Mouse (Mus musculus) liver, postnatal 0 days (tissue): Measurements from ENCODE around the gene Raet1e. TPM values are rescaled to one million over a fixed set of nuclear protein-coding genes. Genes with fewer than 3 reads are reported as not detected.
"Not testable (repeated sequence)": the region's sequence is repeated elsewhere in the genome, so short reads cannot be mapped to it uniquely, and the experiment has no call there.

Experiments
- ATAC-seq: fragments of 200-750 bp; cut with Nextera tagmentation; 2 replicates; pipeline ENCODE4 v1.8.0; 2017; ENCODE audit warnings: mild to moderate bottlenecking, moderate library complexity
- DNase-seq: peaks from one replicate; pipeline ENCODE4 v3.0.0-alpha.2; 2016
- H3K27ac ChIP-seq: fragments of 300-500 bp; sonication (generic); 2 replicates; pipeline ENCODE4 v1.5.1; 2014; ENCODE audit warnings: antibody characterized with exemption, moderate library complexity, mild to moderate bottlenecking, low read depth
- H3K27me3 ChIP-seq: fragments of 300-500 bp; sonication (generic); 2 replicates; pipeline ENCODE4 v1.6.1; 2014; ENCODE audit warnings: low read length, control low read depth, mixed read lengths; ENCODE audit not compliant: insufficient read depth
- H3K36me3 ChIP-seq: fragments of 300-500 bp; sonication (generic); replicated peaks from 2 replicates; pipeline ENCODE4 v1.6.1; 2014; ENCODE audit warnings: mild to moderate bottlenecking, control low read depth, low read length, moderate library complexity, mixed read lengths; ENCODE audit not compliant: insufficient read depth
- H3K4me1 ChIP-seq: fragments of 300-500 bp; sonication (generic); 2 replicates; pipeline ENCODE4 v1.6.1; 2014; ENCODE audit warnings: antibody characterized with exemption, mild to moderate bottlenecking, control low read depth; ENCODE audit not compliant: insufficient read depth
- H3K4me2 ChIP-seq: fragments of 300-500 bp; sonication (generic); 2 replicates; pipeline ENCODE4 v1.6.1; 2014; ENCODE audit warnings: low read depth, mild to moderate bottlenecking, low read length, moderate library complexity, mixed read lengths
- H3K4me3 ChIP-seq: fragments of 300-500 bp; sonication (generic); 2 replicates; pipeline ENCODE4 v1.5.1; 2014; ENCODE audit warnings: low read depth, low read length
- H3K9ac ChIP-seq: fragments of 300-500 bp; sonication (generic); replicated peaks from 2 replicates; pipeline ENCODE4 v1.6.1; 2014; ENCODE audit warnings: mild to moderate bottlenecking, moderate library complexity
- H3K9me3 ChIP-seq: fragments of 300-500 bp; sonication (generic); 2 replicates; pipeline ENCODE4 v1.6.1; 2016; ENCODE audit warnings: mild to moderate bottlenecking, control low read depth, low read length, mixed read lengths
- CTCF ChIP-seq: sonication (generic); IDR thresholded peaks from 2 replicates; pipeline ENCODE4 v1.5.1; 2016; ENCODE audit warnings: antibody characterized with exemption, low read depth
- EP300 ChIP-seq: IDR thresholded peaks from 2 replicates; pipeline ENCODE4 v1.6.1; 2016; ENCODE audit warnings: antibody characterized with exemption, low read depth, mild to moderate bottlenecking
- WGBS: fragments of 180-500 bp; shearing (Covaris S2); extraction: QIAGEN DNeasy Blood & Tissue Kit; methylation state at CpG from one replicate; pipeline ENCODE4 v1.1.7; 2014; ENCODE audit not compliant: insufficient replicate concordance; 5-methylcytosine and 5-hydroxymethylcytosine counted together
- polyA plus RNA-seq: library from polyadenylated mRNA; unstranded; fragments of >200 nt; fragmentation: Nextera tagmentation; extraction: Ambion mirVana; gene quantifications from 2 replicates; pipeline ENCODE4 v1.2.1, GENCODE M21; 2015

Raet1e gene
- polyA plus RNA-seq, 1 experiment from 2014 or later: 2.1 TPM

DNA sequence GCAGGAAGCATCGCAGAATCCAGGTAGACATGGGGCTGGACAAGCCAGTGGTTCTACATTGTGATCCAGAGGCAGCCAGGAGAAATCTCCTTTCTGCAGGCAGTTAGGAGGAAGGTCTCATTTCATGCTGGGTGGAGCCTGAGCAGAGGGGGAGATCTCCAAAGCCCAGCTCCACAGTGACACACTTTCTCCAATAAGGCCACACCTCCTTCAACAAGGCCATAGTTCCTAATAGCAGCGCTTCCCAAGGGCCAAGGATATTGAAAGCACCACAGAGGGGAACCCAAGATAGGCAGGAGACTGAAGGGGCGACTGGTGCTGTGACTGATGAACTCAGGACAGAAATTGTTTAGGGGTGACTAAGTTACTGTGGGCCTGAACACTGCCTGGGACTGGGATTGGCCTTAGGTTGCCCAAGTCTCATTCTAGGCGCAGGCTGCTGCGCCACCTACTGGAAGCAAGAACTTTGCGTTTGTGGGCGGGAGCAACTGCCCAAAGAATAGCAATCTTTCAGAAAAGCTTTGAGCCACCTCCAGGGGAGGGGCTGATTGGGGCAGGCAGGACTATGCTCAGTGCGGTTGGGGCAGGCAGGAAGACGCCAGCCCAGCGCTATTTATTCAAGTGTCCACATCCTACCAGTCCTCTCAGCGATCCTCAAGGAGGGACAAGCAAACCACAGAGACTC, 53.8 kb downstream of the Raet1e start:
- peak; percentile 56; the same call in 1 of the 2 replicates for ATAC-seq
- H3K4me3 ChIP-seq, H3K4me2 ChIP-seq, H3K27me3 ChIP-seq, H3K36me3 ChIP-seq, H3K9me3 ChIP-seq, H3K4me1 ChIP-seq, H3K9ac ChIP-seq, H3K27ac ChIP-seq: not testable (repeated sequence)
- WGBS: 0% methylated on average over 8 of the region's 11 CpGs
- peak; percentile 64 for TF ChIP-seq CTCF
- peak; percentile 31 for DNase-seq

DNA sequence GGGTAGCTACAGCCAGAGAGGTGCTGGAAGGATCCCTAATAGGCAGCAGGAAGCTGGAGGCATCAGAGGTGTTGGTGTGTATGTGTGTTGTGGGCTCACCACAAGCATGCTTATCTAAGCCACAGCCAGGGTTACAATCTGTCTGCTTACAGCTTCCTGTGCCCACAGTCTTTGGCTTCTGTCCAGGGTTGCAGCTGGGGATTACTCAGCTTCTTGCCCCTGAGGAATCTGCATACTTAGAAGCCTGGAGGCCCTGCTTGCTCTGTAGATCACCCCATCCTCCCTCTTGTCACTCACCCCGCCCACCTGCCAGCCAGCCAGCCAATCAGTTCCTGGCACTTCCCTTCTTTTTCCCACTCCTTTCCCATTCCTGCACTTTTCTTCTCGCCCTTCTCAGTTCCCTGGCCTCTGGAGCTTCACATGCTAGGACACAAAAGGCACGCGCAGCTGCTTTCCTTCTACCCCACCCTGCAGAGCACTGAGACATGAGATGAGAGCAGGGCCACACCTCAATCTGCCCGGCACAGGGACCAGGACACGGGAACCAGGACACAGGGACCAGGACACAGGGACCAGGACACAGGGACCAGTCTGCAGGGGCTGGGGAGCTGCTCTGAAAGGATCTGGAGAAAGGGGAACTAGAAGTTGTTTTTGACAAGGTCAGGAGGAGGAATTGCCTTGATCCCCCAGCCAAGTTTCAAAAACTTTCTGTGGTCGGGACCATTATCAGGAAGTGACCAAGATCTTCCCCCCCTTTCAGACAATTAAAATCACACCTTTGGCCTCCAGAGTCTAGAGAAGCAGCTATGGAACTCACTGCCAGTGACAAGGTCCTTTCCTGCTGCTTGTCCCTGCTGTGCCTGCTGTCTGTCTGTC, 65.3 kb downstream of the Raet1e start:
- no CpG with 5 or more reads among the region's 7 CpGs for WGBS
- H3K9ac ChIP-seq, H3K4me1 ChIP-seq, H3K4me3 ChIP-seq, H3K27ac ChIP-seq, H3K9me3 ChIP-seq, H3K27me3 ChIP-seq, H3K4me2 ChIP-seq, DNase-seq, ATAC-seq, H3K36me3 ChIP-seq: not testable (repeated sequence)

DNA sequence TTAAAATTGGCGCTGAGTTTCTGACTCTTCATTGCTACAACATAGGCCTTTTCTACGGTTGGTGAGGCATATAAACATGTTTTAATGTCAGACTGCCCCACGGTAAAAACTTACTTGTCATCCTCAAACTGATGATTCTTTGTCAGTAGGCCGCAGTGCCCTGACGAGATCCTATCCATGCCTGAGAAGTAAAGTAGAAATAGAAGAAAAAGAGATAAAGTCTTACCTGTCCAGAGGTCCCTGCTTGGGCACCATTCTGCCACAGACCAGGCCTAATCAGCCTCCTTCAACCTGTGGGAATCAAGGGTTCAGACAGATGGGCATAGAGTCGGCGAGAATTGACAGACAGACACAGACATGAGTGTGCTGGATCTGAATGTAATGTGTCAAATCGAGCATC, 106.7 kb downstream of the Raet1e start:
- 80% methylated on average over 8 of the region's 8 CpGs for WGBS
- Histone ChIP-seq H3K4me2 (no peak overlapping the region), H3K4me3 (no peak overlapping the region), H3K4me1 (no peaks in the 10 kb centered on the region), H3K27me3 (no peaks in the 10 kb centered on the region), H3K27ac (no peak overlapping the region), H3K36me3 (no peaks in the 10 kb centered on the region), H3K9me3 (0 out of 2 replicates have a peak, but pooled peaks cover 3% of the 10 kb centered on the region), H3K9ac (no peak overlapping the region)
- TF ChIP-seq CTCF (no peak), EP300 (no peak)
- ATAC-seq (no peak), DNase-seq (no peak)

DNA sequence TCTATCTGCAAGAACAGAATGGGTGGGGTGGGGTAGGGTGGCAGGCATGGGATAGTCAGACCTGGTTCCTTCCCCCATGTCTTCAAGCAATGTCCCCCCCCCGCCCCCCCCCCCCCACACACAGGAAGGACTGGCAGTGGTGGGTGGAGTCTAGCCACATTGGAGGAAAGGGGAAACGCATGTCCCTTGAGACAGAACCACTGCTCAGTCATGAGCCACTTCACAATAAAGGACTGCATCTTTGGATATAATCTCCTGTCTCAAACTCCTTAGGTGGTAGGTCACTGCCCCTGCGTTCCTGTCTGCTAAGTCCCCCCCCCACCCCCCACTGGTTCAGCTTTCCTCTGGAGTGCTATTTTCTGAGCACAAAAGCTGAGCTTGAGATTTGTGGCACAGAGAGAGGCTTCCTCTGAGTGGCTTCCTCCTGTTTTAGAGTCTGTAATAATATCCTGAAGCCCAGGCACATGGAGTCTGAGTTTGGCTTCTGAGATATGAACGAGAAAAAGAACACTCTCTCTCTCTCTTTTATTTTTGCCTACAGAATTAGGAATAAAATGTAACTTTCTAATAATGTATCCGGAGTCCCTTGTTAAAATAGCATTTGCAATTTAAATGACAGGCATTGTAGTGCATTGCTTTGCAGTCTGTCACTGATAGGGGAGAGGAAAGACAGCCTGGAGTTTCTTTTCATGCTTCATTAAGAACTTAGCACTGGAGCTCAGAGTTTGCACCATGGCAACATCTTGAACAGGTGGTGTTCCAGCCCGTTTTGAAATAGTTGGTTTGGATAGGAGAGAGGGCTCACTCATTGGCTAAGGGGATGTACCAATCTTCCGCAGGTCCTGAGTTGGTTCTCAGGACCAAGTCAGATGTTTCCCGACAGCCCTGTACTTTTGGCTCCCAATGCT, 112.8 kb downstream of the Raet1e start:
- not testable (repeated sequence) for H3K4me3 ChIP-seq, H3K27ac ChIP-seq, H3K9ac ChIP-seq, H3K4me1 ChIP-seq, H3K9me3 ChIP-seq, ATAC-seq, H3K36me3 ChIP-seq, H3K4me2 ChIP-seq
- 32% methylated on average over 7 of the region's 8 CpGs for WGBS
- peaks cover 16% of the 10 kb centered on the region for H3K27me3 ChIP-seq
- DNase-seq: peak; percentile 16

DNA sequence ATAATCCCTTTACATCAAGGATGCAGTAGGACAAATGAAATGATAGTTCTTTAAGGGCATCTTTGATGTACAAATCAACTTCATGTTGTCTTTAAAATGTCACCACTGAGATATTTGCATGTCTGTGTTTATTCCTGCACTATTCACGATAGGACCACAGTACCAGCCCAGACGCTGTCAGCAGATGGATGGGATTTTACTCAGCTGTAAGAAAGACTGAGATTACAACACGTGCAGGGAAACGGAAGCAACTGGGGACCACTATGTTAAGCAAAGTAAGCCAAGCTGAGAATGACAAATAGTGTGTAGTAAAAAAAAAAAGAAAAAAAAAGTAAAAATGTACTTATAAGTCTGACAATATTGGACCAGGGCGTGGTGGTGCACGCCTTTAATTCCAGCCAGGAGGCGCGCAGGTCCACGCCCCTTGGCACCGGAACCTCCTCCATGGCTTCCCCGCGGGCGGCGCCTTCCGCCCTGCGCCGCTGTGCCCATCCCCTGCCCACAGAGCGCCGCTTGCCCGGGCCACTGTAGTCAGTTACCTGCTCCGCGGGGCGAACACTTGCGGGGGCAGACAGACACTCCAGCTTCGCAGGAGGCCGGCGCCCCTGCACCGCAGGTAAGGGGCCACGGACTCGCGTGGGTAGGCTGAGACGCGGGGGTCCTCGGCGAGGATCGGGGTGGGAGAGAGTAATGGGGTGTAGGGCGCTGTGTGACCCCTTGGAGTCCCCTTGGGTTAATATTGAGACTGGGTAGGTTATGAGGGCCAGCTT, 114.7 kb downstream of the Raet1e start:
- ATAC-seq, H3K36me3 ChIP-seq, H3K27ac ChIP-seq, H3K4me1 ChIP-seq, H3K9ac ChIP-seq, H3K9me3 ChIP-seq: not testable (repeated sequence)
- Histone ChIP-seq H3K27me3 (peaks cover 16% of the 10 kb centered on the region), H3K4me3 (peak overlapping the region; percentile 36), H3K4me2 (peak overlapping the region; percentile 64)
- WGBS: 2% methylated on average over 32 of the region's 37 CpGs
- peak; percentile 28 for DNase-seq
